Mouse (Mus musculus) frontal cortex, postnatal 36 days (tissue): ENCODE data around the gene Rbpms2.
A peak's percentile ranks its signal among the peaks of the same experiment; 100 is the strongest.

Experiments
- DNase-seq, 2 experiments: peaks; one replicate each; pipeline ENCODE4 v3.0.0; 2022; ENCODE audit warnings: low spot score in 2 of 2

Rbpms2 gene

DNA sequence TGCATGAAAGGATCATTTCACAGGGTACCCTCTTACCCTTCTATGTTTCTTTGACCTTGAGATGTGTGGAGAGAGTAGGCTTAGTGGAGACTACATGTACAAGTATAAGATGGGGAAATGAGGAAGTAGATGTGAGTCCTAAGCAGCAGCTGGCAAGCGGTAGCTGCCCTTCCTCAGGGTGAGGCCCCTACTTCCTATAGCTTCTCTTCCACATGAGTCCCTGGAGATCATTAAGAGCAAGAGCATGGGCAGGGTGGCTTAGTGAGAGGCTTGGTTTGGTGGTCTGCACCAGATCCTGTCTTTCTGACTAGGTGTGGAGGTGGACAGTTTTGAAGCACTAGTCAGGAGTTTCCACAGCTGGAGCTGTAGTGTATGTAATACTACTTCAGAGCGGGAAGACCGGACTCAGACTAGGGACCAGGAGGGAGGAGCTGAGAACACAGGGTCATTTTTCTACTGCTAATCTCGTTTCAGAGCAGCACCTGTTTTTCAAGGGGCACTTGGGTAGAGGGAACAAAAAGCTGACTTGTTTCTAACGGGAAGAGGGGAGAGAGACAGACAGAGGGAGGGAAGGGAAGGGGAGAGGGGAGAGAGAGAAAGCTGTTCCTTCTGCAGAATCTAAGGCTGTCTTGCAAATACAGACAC, 63.6 kb downstream of the Rbpms2 start:
- no peak for DNase-seq

DNA sequence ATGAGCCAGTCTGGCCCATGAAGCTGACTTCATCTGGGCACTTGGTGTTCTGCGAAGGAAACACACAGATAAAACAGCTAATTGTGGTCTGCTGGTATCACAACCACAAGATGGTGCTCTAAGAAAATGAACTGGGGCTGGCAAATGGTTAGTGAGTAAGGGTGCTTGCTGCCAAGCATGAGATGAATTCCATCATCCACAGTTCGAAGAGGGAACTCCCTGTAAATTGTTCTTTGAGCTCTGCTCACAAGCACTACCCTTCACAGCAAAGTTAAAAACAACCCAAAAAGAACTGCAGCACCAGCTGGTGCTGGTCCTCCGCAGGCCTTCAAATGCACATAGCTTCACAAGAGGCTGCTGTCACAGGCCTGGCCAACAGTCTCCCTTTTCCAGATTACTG, 66.2 kb downstream of the Rbpms2 start:
- peak; percentile 54 to 75 for DNase-seq

- no peak for DNase-seq
These were observed 66.9 kb downstream of the Rbpms2 start for GRCm38 (mm10) chr9:65696337-65696736.

DNA sequence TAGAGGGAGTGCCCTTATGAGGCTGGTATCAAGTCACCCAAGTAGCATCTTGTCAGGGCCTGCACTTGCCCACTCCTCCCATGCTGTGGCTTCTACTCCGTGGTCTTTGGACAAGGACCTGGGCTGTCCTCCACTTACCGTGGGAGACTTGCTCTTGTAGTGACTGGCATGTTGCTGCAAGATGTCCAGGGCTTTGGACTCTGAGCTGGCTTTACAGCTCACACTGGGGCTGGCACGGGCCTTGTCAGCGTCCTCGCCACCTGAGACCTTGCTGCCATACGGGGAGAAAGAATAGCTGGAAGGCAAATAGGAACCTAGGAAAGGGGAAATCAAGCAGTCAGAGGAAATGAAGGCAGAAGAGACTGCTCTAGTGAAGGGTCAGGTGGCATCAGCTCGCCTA, 67.9 kb downstream of the Rbpms2 start:
- DNase-seq, result no peak

DNA sequence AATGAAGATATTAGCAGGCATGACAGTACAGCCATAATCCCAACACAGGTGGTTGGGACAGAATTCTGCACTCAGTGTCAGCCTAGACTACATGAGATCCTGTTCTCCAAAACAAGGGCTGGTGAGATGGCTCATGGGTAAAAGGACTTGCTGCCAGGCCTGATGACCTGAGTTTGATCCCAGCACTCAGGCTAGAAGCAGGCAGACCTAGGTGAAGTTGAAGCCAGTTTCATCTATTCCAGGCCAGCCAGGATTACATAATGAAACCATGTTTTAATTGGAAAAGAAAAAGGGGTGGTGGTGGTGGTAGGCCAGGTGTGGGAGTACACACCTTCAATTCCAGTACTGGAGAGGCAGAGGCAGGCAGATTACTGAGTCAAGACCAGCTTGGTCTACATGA, 68.5 kb downstream of the Rbpms2 start:
- DNase-seq, result no peak

GRCm38 (mm10) chr9:65700504-65700903, 71.1 kb downstream of the Rbpms2 start:
- DNase-seq, result no peak

GRCm38 (mm10) chr9:65702286-65702685, 72.8 kb downstream of the Rbpms2 start:
- DNase-seq, result no peak

GRCm38 (mm10) chr9:65703241-65703640, 73.8 kb downstream of the Rbpms2 start:
- no peak for DNase-seq

GRCm38 (mm10) chr9:65703926-65704595, 74.6 kb downstream of the Rbpms2 start:
- DNase-seq, result no peak
